Mouse (Mus musculus) left cerebral cortex, adult 2 months (tissue): Measurements from ENCODE around the gene Cldn11. TPM values are rescaled to one million over a fixed set of nuclear protein-coding genes. Genes with fewer than 3 reads are reported as not detected.

Experiments
- DNase-seq, 2 experiments: peaks; one replicate each; pipeline ENCODE4 v3.0.0; 2021 to 2022; ENCODE audit warnings: low spot score in 2 of 2, mixed read lengths in 1 of 2; ENCODE audit errors: extremely low spot score in 1 of 2
- H3K27ac ChIP-seq: fragments of 200-600 bp; 2 replicates; pipeline ENCODE4 v1.8.1; 2022
- H3K4me3 ChIP-seq: fragments of 200-600 bp; 2 replicates; pipeline ENCODE4 v1.8.1; 2022
- CTCF ChIP-seq: fragments of 200-600 bp; IDR thresholded peaks from 2 replicates; pipeline ENCODE4 v1.8.1; 2022; ENCODE audit warnings: antibody characterized with exemption, mild to moderate bottlenecking, moderate library complexity
- intact Hi-C: fragments of 180-260 bp; cut with DNase I; formaldehyde crosslinking; loops from one replicate; pipeline ENCODE4 v1.15.1; 2025
- total RNA-seq, 2 experiments: library from RNA; stranded (reverse); gene quantifications; 2 replicates each; pipeline ENCODE4 v1.2.3; 2021

Cldn11 gene
- total RNA-seq, 2 experiments from 2014 or later = 73.8 to 75.7 TPM

DNA sequence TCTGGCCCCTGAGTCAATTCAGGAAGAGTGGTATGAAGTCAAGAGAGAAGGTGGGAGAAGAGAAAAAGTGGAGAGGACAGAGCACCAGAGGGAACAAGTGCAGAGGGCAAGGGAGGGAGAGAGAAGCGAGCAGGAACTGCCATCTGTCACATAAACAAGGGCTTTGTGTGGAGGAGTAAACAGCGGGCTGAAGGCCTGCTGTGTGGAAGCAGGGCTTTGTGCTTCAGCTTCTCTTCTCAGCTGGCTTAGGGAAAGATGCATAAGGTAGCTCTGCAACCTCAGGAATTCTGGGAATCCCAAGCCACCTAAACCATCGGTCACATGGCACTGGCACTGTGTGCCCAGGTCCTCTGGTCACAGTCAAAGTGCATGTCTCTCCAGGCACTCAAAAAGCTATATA lies 64.1 kb downstream of the Cldn11 start:
- DNase-seq = no peak
- intact Hi-C loops = no loop called here
- no peak overlapping the region for H3K4me3 ChIP-seq
- H3K27ac ChIP-seq = peak overlapping the region; percentile 74
- TF ChIP-seq CTCF = no peak

Other genes with a start within 250 kb of the Cldn11 start
- gene Phc3, start 180.5 kb upstream of the Cldn11 start, total RNA-seq = 10 to 100 TPM; 40.8 to 41.3 TPM
- 10 to 100 TPM; 58.0 to 59.9 TPM for gene Prkci, start 154.2 kb upstream of the Cldn11 start, total RNA-seq
- 10 to 100 TPM; 65.8 to 68.1 TPM for gene Skil, start 54.9 kb upstream of the Cldn11 start, total RNA-seq
- gene Slc7a14, start 160.5 kb downstream of the Cldn11 start, total RNA-seq = 10 to 100 TPM; 61.3 to 62.1 TPM